Mouse (Mus musculus): Measurements from ENCODE around the gene Lta. TPM values are rescaled to one million over a fixed set of nuclear protein-coding genes. Genes with fewer than 3 reads are reported as not detected.

Gene Lta
- polyA plus RNA-seq, 1 experiment from 2014 or later = not detected

DNA sequence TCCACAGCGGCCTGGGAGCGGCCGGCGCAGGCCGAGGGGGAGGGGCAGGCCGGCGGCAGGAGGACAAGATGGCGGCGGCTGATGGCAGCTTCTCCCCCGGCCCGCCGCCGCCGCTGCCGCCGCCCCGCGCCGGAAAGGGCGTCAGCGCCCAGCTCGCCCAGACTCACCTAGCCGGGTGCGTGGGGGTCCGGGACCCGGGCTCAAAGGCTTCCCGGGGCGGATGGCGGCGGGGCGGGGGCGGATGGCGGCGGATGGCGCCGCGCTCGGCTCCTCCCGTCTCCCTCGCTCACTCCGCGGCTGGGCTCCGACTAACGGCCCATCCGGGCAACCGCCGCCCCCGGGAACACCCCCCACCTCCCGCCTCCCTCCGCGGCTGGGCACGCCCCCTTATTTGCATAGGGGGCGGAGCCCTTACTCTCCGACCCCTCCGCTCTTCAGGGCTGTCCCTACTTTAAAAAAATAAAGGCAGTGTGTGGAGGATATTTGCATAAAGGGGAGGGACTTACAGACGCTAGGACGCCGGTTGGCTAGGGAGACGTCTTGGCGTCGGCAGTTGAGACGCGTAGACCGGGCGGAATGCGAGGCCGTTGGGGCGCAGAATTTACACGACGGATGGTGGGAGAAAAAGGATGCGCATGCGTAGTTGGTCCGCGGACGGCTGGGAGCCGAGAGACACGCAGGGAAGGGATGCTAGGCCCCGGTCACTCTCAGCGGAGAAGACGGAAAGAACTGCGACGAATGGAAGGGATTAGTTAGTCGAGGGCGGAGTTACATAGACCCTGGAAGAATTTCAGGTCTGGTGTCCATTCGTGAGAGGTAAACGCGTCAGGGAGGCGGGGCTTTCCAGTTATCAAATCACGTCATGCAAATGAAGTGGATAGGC is 40.3 kb downstream of the Lta start, which contains the start of gene Prrc2a:
Gene Prrc2a (minus strand): TSS at position 330 of the 883 bp plus-strand sequence.
- Histone ChIP-seq H3K27me3 (ENCODE audit: poor library complexity, severe bottlenecking) (no peaks in the 10 kb centered on the region), H3K36me3 (replicated peaks) (peaks cover 36% of the 10 kb centered on the region), H3K9me3 (no peaks in the 10 kb centered on the region), H3K4me1 (peaks cover 38% of the 10 kb centered on the region), H3K4me3 (peak within 1 kb of the TSS; percentile 99), H3K27ac (peak within 1 kb of the TSS; percentile 99)
- peak; percentile 99 for DNase-seq (ENCODE audit: extremely low spot score, low spot score)
- under 1% methylated on average over 80 of the region's 89 CpGs for WGBS

DNA sequence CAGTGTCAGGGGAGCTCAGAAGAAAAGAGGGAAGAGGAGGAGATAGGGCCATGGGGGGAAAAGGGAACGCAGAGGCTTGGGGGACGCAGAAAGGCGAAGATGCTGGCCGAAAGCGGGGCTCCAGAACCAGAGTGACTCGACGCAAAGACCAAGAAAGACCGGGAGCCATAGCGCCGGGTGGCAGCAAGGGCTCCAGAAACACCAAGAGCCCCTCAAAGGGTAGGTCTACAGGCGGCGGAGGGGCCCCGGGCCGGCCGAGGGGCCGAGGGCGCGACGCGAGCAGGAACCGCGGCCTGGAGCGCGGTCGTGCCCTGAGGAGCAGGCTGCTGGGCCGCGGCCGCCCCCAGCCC is 41.0 kb downstream of the Lta start:
- peaks cover 38% of the 10 kb centered on the region for H3K4me1 ChIP-seq
- no peak for DNase-seq (ENCODE audit: extremely low spot score, low spot score)
- H3K9me3 ChIP-seq = no peaks in the 10 kb centered on the region
- peak overlapping the region; percentile 99 for H3K4me3 ChIP-seq
- peak overlapping the region; percentile 99 for H3K27ac ChIP-seq
- H3K36me3 ChIP-seq (replicated peaks) = peaks cover 42% of the 10 kb centered on the region
- no peaks in the 10 kb centered on the region for H3K27me3 ChIP-seq (ENCODE audit: poor library complexity, severe bottlenecking)
- WGBS = 1% methylated on average over 27 of the region's 28 CpGs

DNA sequence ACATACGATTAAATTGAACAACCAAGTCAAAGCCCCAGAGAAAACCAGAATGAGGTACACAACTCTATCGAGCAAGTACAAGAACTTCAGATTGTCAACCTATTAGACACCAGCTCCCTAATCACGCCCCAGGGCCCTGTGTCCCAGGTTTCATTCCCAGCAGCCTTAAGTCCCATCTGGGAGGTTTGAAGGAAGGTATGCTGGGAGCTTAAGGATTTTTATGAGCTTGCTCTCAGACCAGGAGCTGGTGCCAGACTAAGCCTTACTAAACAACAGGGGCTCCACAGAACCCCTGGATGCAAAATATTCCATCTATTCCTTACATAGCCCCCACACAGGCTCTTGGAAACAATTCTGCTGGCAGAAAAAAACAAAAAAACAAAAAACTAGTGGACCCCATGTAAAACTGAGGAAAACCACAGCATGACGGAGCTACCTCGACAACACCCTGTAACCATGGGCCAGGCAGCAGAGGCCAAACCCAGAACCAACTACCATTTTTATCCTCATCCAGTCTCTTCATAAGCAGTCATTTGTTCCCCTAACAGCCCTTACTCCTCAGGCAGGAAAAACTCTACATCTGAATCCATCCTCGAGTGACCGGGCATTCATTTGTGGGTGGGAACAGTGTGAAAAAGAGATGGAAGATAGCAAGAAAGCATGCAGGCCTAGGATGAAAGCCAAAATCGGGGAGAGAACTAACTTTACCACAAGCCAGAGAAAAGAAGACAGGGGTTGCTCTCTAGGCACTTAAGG is 41.6 kb downstream of the Lta start:
- Histone ChIP-seq H3K27ac (peak overlapping the region; percentile 99), H3K4me1 (peaks cover 38% of the 10 kb centered on the region), H3K27me3 (ENCODE audit: poor library complexity, severe bottlenecking) (no peaks in the 10 kb centered on the region), H3K36me3 (replicated peaks) (peaks cover 49% of the 10 kb centered on the region), H3K9me3 (no peaks in the 10 kb centered on the region), H3K4me3 (peak overlapping the region; percentile 99)
- no peak for DNase-seq (ENCODE audit: extremely low spot score, low spot score)
- WGBS = 26% methylated on average over 8 of the region's 8 CpGs

DNA sequence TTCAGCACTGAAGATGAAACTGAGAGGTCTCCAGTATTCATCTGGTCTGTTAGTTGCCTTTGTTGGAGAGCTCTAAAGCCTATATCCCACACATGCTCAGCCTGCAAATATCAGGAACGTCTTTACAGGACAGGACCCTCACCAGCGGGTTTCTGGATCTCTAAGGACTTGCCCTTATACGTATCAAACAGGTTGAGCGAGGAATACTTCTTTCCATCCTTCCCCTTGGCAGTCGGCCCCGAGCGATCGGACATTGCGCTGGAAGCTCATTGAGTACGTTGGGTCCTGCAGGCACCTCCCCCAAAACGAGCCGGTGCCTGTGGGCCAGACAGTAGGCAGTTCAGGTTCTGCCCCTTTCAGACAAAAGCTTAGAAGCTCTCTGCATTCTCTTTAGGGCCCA is 42.4 kb downstream of the Lta start:
- Histone ChIP-seq H3K4me1 (peaks cover 38% of the 10 kb centered on the region), H3K27ac (peak overlapping the region; percentile 99), H3K9me3 (no peaks in the 10 kb centered on the region), H3K36me3 (replicated peaks) (peaks cover 57% of the 10 kb centered on the region), H3K4me3 (peak overlapping the region; percentile 99), H3K27me3 (ENCODE audit: poor library complexity, severe bottlenecking) (no peaks in the 10 kb centered on the region)
- DNase-seq (ENCODE audit: extremely low spot score, low spot score) = no peak
- WGBS = 73% methylated on average over 12 of the region's 12 CpGs

GRCm38 (mm10) chr17:35162121-35162520 is 43.0 kb downstream of the Lta start:
- WGBS = 86% methylated on average over 14 of the region's 14 CpGs
- peaks cover 63% of the 10 kb centered on the region for H3K36me3 ChIP-seq (replicated peaks)
- no peaks in the 10 kb centered on the region for H3K27me3 ChIP-seq (ENCODE audit: poor library complexity, severe bottlenecking)
- peaks cover 38% of the 10 kb centered on the region for H3K4me1 ChIP-seq
- peak overlapping the region; percentile 99 for H3K4me3 ChIP-seq
- H3K9me3 ChIP-seq = no peaks in the 10 kb centered on the region
- no peak for DNase-seq (ENCODE audit: extremely low spot score, low spot score)
- H3K27ac ChIP-seq = no peak overlapping the region

- DNase-seq (ENCODE audit: extremely low spot score, low spot score) = no peak
- 92% methylated on average over 11 of the region's 11 CpGs for WGBS
- Histone ChIP-seq H3K27ac (no peak overlapping the region), H3K27me3 (ENCODE audit: poor library complexity, severe bottlenecking) (no peaks in the 10 kb centered on the region), H3K4me1 (peaks cover 35% of the 10 kb centered on the region), H3K36me3 (replicated peaks) (peaks cover 70% of the 10 kb centered on the region), H3K4me3 (peak overlapping the region; percentile 99), H3K9me3 (no peaks in the 10 kb centered on the region)
These were observed 43.7 kb downstream of the Lta start for GRCm38 (mm10) chr17:35161421-35161820.

DNA sequence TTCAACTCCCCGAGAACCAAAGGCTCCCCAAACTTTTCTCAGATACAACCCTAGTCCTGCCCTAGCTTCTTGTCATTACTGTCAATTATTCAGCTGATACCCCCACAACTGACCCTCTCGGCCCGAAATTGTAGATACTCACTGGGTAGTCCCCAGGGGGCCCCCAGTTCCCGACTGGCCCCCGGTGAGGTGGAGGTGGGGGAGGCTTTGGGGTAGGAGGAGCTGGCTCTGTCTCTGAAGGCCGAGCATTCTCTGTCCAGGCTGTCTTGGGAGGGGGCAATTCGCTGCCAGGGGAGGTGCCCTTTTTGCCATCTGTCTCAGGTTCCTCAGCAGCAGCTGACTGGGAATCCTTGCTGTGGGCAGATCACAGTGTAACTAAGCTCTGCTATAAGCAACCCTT is 45.5 kb downstream of the Lta start:
- Histone ChIP-seq H3K4me1 (peaks cover 26% of the 10 kb centered on the region), H3K27me3 (ENCODE audit: poor library complexity, severe bottlenecking) (no peaks in the 10 kb centered on the region), H3K9me3 (no peaks in the 10 kb centered on the region), H3K36me3 (replicated peaks) (peaks cover 88% of the 10 kb centered on the region), H3K27ac (no peak overlapping the region), H3K4me3 (no peak overlapping the region)
- DNase-seq (ENCODE audit: extremely low spot score, low spot score) = no peak
- 84% methylated on average over 7 of the region's 7 CpGs for WGBS

- WGBS = 97% methylated on average over 16 of the region's 16 CpGs
- Histone ChIP-seq H3K4me1 (peaks cover 26% of the 10 kb centered on the region), H3K4me3 (no peak overlapping the region), H3K9me3 (no peaks in the 10 kb centered on the region), H3K36me3 (replicated peaks) (peaks cover 94% of the 10 kb centered on the region), H3K27ac (no peak overlapping the region), H3K27me3 (ENCODE audit: poor library complexity, severe bottlenecking) (no peaks in the 10 kb centered on the region)
- DNase-seq (ENCODE audit: extremely low spot score, low spot score) = no peak
These were observed 46.1 kb downstream of the Lta start for GRCm38 (mm10) chr17:35158850-35159593.

DNA sequence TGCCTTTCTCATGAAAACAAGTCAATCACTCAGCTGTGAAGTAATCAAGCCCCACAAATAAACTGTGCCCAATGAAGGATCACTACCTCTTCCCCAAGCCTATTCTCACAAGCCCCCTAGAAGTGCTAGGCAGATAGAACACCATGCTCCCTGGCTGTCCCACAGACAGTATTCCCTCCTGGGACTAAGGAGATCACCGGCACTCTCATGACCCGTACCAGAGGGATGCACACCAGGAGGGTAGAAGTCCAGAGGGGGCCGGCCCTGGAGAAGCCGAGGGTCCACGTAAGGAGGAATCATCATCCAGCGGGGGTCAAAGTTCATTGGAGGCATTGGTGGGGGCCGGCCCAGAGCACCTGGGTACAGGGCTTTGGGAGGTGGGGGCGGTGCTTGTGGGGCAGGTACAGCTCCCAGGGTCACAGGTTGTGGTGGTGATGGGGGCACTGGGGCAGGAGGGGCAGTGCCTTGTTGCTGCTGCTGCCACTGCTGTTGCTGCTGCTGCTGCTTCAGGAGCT is 47.4 kb downstream of the Lta start:
- H3K36me3 ChIP-seq (replicated peaks) = peaks cover 100% of the 10 kb centered on the region
- H3K27ac ChIP-seq = no peak overlapping the region
- peaks cover 17% of the 10 kb centered on the region for H3K4me1 ChIP-seq
- H3K4me3 ChIP-seq = no peak overlapping the region
- WGBS = 93% methylated on average over 8 of the region's 8 CpGs
- DNase-seq (ENCODE audit: extremely low spot score, low spot score) = no peak
- no peaks in the 10 kb centered on the region for H3K27me3 ChIP-seq (ENCODE audit: poor library complexity, severe bottlenecking)
- H3K9me3 ChIP-seq = no peaks in the 10 kb centered on the region

DNA sequence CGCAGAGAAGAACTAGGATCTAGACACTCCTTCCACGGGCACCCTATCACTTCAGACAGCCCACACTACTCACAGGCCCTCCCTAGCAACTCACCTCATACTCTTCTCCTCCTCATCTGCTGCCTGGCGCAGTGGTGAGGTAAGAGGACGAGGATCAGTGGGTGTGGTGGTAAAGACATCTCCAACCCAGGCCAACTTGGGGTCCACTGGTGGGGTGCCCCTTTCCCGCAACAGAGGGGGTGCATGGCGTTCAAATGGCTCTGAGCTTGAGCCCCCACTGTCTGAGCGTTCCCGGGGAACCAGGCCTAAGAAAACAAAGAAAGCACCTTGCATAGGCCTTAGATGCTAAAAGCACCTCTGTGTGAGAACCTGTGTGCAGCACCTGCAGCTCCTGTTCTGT is 47.9 kb downstream of the Lta start:
- DNase-seq (ENCODE audit: extremely low spot score, low spot score) = no peak
- Histone ChIP-seq H3K4me1 (peaks cover 12% of the 10 kb centered on the region), H3K36me3 (replicated peaks) (peaks cover 100% of the 10 kb centered on the region), H3K27ac (no peak overlapping the region), H3K27me3 (ENCODE audit: poor library complexity, severe bottlenecking) (no peaks in the 10 kb centered on the region), H3K4me3 (no peak overlapping the region), H3K9me3 (no peaks in the 10 kb centered on the region)
- WGBS = 96% methylated on average over 8 of the region's 8 CpGs

GRCm38 (mm10) chr17:35156461-35157200 is 48.5 kb downstream of the Lta start:
- WGBS = 93% methylated on average over 33 of the region's 33 CpGs
- peaks cover 6% of the 10 kb centered on the region for H3K4me1 ChIP-seq

DNA sequence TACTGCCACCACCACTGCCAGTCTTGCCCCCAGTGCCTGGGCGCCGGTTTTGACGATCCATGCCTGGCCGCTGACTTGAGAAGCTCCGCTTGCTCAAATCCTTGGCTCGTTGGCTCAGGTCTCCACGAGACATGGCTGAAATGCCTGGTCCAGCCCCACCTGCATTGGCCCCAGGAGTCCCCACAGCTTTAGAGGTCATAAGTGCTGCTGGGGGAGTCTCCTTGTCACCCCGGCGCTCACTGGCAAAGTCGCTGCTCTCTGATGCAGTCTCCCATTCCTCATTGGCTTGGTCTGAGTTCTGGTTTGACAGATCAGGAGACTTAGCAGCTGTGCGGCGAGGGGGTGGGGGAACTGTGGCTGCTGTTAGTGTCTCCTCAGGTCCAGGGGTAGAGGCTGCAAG is 49.7 kb downstream of the Lta start:
- no peaks in the 10 kb centered on the region for H3K4me1 ChIP-seq
- peak overlapping the region; percentile 7; the same call in 1 of the 2 replicates for H3K4me3 ChIP-seq
- H3K36me3 ChIP-seq (replicated peaks) = peaks cover 99% of the 10 kb centered on the region
- H3K9me3 ChIP-seq = no peaks in the 10 kb centered on the region
- DNase-seq (ENCODE audit: extremely low spot score, low spot score) = no peak
- whole genome bisulfite sequencing = 93% methylated on average over 12 of the region's 12 CpGs
- no peak overlapping the region for H3K27ac ChIP-seq
- no peaks in the 10 kb centered on the region for H3K27me3 ChIP-seq (ENCODE audit: poor library complexity, severe bottlenecking)

More at GRCm38 (mm10) chr17:35156461-35157200, 48.5 kb downstream of the Lta start:
- H3K36me3 ChIP-seq (replicated peaks) = peaks cover 100% of the 10 kb centered on the region
- H3K27ac ChIP-seq = no peak overlapping the region
- H3K4me3 ChIP-seq = peak overlapping the region; percentile 7; the same call in 1 of the 2 replicates
- no peaks in the 10 kb centered on the region for H3K27me3 ChIP-seq (ENCODE audit: poor library complexity, severe bottlenecking)
- DNase-seq (ENCODE audit: extremely low spot score, low spot score) = no peak
- no peaks in the 10 kb centered on the region for H3K9me3 ChIP-seq

Measured in forebrain, embryonic 10.5 days (tissue).